27 mouse cellular contexts compared by ENCODE assay signal in genomic region chr11:78370389-78370788, GRCm38 (mm10). TPM values are rescaled to one million over a fixed set of nuclear protein-coding genes. Genes with fewer than 3 reads are reported as not detected.
DNase-seq lines count a peak whose midpoint lies in the region.
"Had no signal": no experiment of that assay in that cellular context is flagged by ENCODE, and none has a peak within 500 bp of the region (broad histone marks: within the 10 kb centered on the region; RNA-seq: fewer than 3 reads in every experiment).

No protein-coding gene starts in this region.

- DNase-seq in adrenal gland, adult 2 months = peak; percentile 63
- no peak for DNase-seq in adrenal gland, postnatal 10 days
- peak; percentile 65 for DNase-seq in urinary bladder, postnatal 14 days (ENCODE audit: low spot score)
- DNase-seq in urinary bladder, postnatal 36 days (ENCODE audit: low spot score in 2 of 2) = no peak
- DNase-seq in lung, postnatal 10 days = peak; percentile 59
- DNase-seq in B cell, adult 2 months = no peak
- no peak for DNase-seq in gastrocnemius, postnatal 4 days (ENCODE audit: low spot score in 2 of 2)
- no peak for DNase-seq in yolk sac, embryonic 10.5 days (ENCODE audit: low spot score)
- DNase-seq: cerebellum, adult 9-11 months; embryo, embryonic 11 days; forebrain, postnatal 0 days; heart, adult 2 months; kidney, adult 8-10 months; right cerebral cortex, postnatal 25 days had no signal

RNA-seq across cellular contexts. Expression of gene Foxn1, which starts 16.0 kb away (rescaled TPM):
- total RNA-seq in adrenal gland, adult 2 months (2021) = under 1 TPM; 0.29 to 0.41 TPM
- 0.27 and 0.35 TPM in 2 replicates for polyA plus RNA-seq in adrenal gland, adult 2 months (2012; rRNA removed)
- total RNA-seq in adrenal gland, postnatal 10 days (2021) = under 1 TPM in 1 of 2 experiments, not detected in 1; 0.09 TPM
- not detected for total RNA-seq in gastrocnemius, postnatal 4 days (2021)
- total RNA-seq: forebrain, postnatal 0 days; gastrocnemius, adult 8-10 months; heart, adult 2 months; layer of hippocampus, adult 2 months; left cerebral cortex, adult 18-20 months; megakaryocyte, adult 5-6 weeks had no signal
- polyA plus RNA-seq: activated CD4-positive, CD25-positive, alpha-beta regulatory T cell, adult 4 months; erythroblast, embryonic 14.5 days; forebrain, postnatal 0 days; G1E; heart, adult 2 months; heart, postnatal 0 days; hindbrain, embryonic 15.5 days; limb, embryonic 10.5 days; liver, embryonic 12.5 days; midbrain, embryonic 15.5 days; neural tube, embryonic 11.5 days had no signal

RNA-seq across cellular contexts. Expression of gene Unc119, which starts 27.1 kb away (rescaled TPM):
- total RNA-seq in adrenal gland, adult 2 months (2021) = 10 to 100 TPM; 35.3 to 44.1 TPM
- 60.4 and 65.4 TPM in 2 replicates for polyA plus RNA-seq in adrenal gland, adult 2 months (2012; rRNA removed)
- total RNA-seq in adrenal gland, postnatal 10 days (2021) = 10 to 100 TPM; 36.1 to 42.5 TPM
- total RNA-seq in gastrocnemius, postnatal 4 days (2021) = 10 to 100 TPM; 20.4 to 26.7 TPM

RNA-seq across cellular contexts. Expression of gene Pigs, which starts 42.2 kb away (rescaled TPM):
- total RNA-seq in adrenal gland, adult 2 months (2021) = 10 to 100 TPM; 57.3 to 61.3 TPM
- 161 and 184 TPM in 2 replicates for polyA plus RNA-seq in adrenal gland, adult 2 months (2012; rRNA removed)
- 10 to 100 TPM; 40.1 to 40.3 TPM for total RNA-seq in adrenal gland, postnatal 10 days (2021)
- total RNA-seq in gastrocnemius, postnatal 4 days (2021) = 10 to 100 TPM; 30.5 to 33.2 TPM

RNA-seq across cellular contexts. Expression of gene Aldoc, which starts 47.6 kb away (rescaled TPM):
- 10 to 100 TPM; 25.1 to 28.0 TPM for total RNA-seq in adrenal gland, adult 2 months (2021)
- 15.7 and 26.0 TPM in 2 replicates for polyA plus RNA-seq in adrenal gland, adult 2 months (2012; rRNA removed)
- total RNA-seq in adrenal gland, postnatal 10 days (2021) = 1 to 10 TPM; 8.3 to 8.6 TPM
- 1 to 10 TPM; 1.4 to 2.2 TPM for total RNA-seq in gastrocnemius, postnatal 4 days (2021)

RNA-seq across cellular contexts. Expression of gene Slc13a2, which starts 51.6 kb away (rescaled TPM):
- not detected for total RNA-seq in adrenal gland, adult 2 months (2021)
- polyA plus RNA-seq in adrenal gland, adult 2 months (2012; rRNA removed) = 0.20 and 0.22 TPM in 2 replicates
- total RNA-seq in adrenal gland, postnatal 10 days (2021) = not detected
- not detected for total RNA-seq in gastrocnemius, postnatal 4 days (2021)
- total RNA-seq: forebrain, postnatal 0 days; G1E; gastrocnemius, adult 8-10 months; heart, adult 2 months; layer of hippocampus, adult 2 months; left cerebral cortex, adult 18-20 months had no signal
- polyA plus RNA-seq: activated CD4-positive, CD25-positive, alpha-beta regulatory T cell, adult 4 months; erythroblast, embryonic 14.5 days; forebrain, postnatal 0 days; G1E; heart, postnatal 0 days; hindbrain, embryonic 15.5 days; limb, embryonic 10.5 days; midbrain, embryonic 15.5 days; neural tube, embryonic 11.5 days had no signal

Comparison
In these comparisons a context has a peak if more than half of its experiments do, and no peak if none do; other contexts are left out.
1. DNase-seq: peak in adrenal gland, adult 2 months (single experiment), urinary bladder, postnatal 14 days (single experiment) and lung, postnatal 10 days (single experiment); none in adrenal gland, postnatal 10 days (single experiment), urinary bladder, postnatal 36 days (0 of 2), B cell, adult 2 months (0 of 2), gastrocnemius, postnatal 4 days (0 of 2) and yolk sac, embryonic 10.5 days (single experiment).